ENCODE assay signal across 7 mouse cellular contexts in the genomic region with DNA sequence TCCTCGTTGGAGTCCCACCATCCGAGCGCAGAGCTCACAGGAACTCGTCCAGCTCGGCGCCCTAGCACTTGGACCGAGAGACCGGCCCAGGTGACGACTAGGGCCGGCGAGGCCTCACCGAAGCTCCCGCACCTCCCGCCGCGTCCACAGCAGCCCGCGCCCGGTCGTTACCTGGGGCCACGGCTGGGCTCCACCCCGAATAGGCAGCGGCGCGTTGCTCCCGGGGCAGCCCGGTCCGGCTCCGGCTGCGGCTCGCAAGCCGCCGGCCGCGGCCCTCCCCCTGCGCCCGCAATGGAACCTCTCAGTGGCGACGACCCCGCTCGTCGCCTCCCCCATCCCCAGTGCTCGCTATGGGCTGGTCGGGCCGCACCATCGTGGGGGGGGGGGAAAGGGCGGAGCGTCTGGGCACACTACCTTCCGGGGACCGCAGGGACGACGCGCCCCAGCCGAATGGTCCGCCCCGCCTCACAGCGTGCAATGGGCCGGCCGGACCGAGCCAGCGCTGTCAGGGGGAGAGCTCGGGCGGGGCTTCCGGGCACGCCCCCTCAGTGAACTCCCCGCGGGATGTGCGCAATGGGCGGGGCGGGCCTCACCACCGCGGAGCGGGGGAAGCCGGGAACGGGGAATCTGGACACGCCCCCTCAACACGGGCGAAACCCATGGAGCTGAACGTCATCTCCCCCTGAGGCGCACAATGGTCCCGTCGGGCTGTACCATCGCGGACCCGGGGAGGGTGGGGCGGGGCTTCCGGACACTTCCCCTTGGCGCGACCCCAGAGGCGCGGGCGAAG. TPM values are rescaled to one million over a fixed set of nuclear protein-coding genes. Genes with fewer than 3 reads are reported as not detected.
DNase-seq lines count a peak whose midpoint lies in the region; ATAC-seq lines count a peak whose summit lies in the region.

A gene (minus strand): TSS at position 350 of the 790 bp plus-strand sequence.

- peak; percentile 98 for ATAC-seq in intestine, embryonic 16.5 days
- ATAC-seq in midbrain, embryonic 11.5 days (ENCODE audit: low FRiP score) = peak; percentile 98

- DNase-seq in adrenal gland, adult 8-10 months = peak; percentile 99
- DNase-seq in embryo, embryonic 9.5 days (ENCODE audit: extremely low spot score) = peak; percentile 100
- DNase-seq in gastrocnemius, postnatal 4 days (ENCODE audit: low spot score in 2 of 2) = peak; percentile 98 to 99
- DNase-seq in left cerebral cortex, postnatal 36 days (ENCODE audit: low spot score in 2 of 2) = peak; percentile 99
- peak; percentile 100 for DNase-seq in midbrain, embryonic 11.5 days (ENCODE audit: low spot score, missing footprints)
- peak; percentile 99 for DNase-seq in skeletal muscle tissue, adult 2 months (ENCODE audit: low read depth, low spot score)

- H3K9me3 ChIP-seq in intestine, embryonic 16.5 days (ENCODE audit: control insufficient read depth, low read length) = no peaks in the 10 kb centered on the region
- no peaks in the 10 kb centered on the region for H3K9me3 ChIP-seq in midbrain, embryonic 11.5 days (ENCODE audit: control insufficient read depth, low read length)

- H3K4me3 ChIP-seq in intestine, embryonic 16.5 days (ENCODE audit: low read length) = peak within 1 kb of the TSS; percentile 94
- peak within 1 kb of the TSS; percentile 95 for H3K4me3 ChIP-seq in midbrain, embryonic 11.5 days (ENCODE audit: low read depth, low read length)

- no peaks in the 10 kb centered on the region for H3K27me3 ChIP-seq in intestine, embryonic 16.5 days (replicated peaks; ENCODE audit: control insufficient read depth, insufficient read depth, low read length)
- no peaks in the 10 kb centered on the region for H3K27me3 ChIP-seq in midbrain, embryonic 11.5 days (ENCODE audit: control insufficient read depth, insufficient read depth, low read length)

- intact Hi-C loops in left cerebral cortex, postnatal 36 days (cut with DNase I) = no loop called here

- peak within 1 kb of the TSS; percentile 95 for H3K9ac ChIP-seq in intestine, embryonic 16.5 days (ENCODE audit: low read depth, low read length)
- H3K9ac ChIP-seq in midbrain, embryonic 11.5 days (ENCODE audit: low read length) = peak within 1 kb of the TSS; percentile 74

- peak within 1 kb of the TSS; percentile 97 for H3K4me2 ChIP-seq in intestine, embryonic 16.5 days (ENCODE audit: low read depth, low read length)
- peak within 1 kb of the TSS; percentile 93 for H3K4me2 ChIP-seq in midbrain, embryonic 11.5 days

- no peaks in the 10 kb centered on the region for H3K36me3 ChIP-seq in intestine, embryonic 16.5 days (ENCODE audit: control insufficient read depth, insufficient read depth, low read length)
- no peaks in the 10 kb centered on the region for H3K36me3 ChIP-seq in midbrain, embryonic 11.5 days (ENCODE audit: control insufficient read depth, insufficient read depth, low read length)

- under 1% methylated on average over 85 of the region's 92 CpGs for WGBS in intestine, embryonic 16.5 days
- WGBS in midbrain, embryonic 11.5 days = under 1% methylated on average over 84 of the region's 92 CpGs

- peaks cover 31% of the 10 kb centered on the region for H3K4me1 ChIP-seq in intestine, embryonic 16.5 days (ENCODE audit: control insufficient read depth, insufficient read depth, low read length)
- peaks cover 10% of the 10 kb centered on the region for H3K4me1 ChIP-seq in midbrain, embryonic 11.5 days (ENCODE audit: control insufficient read depth, insufficient read depth, low read length)

- H3K27ac ChIP-seq in intestine, embryonic 16.5 days (ENCODE audit: low read length) = peak within 1 kb of the TSS; percentile 98
- peak within 1 kb of the TSS; percentile 76 for H3K27ac ChIP-seq in midbrain, embryonic 11.5 days (ENCODE audit: low read depth, low read length)

RNA-seq across cellular contexts. Expression of the gene that starts here (rescaled TPM):
- total RNA-seq in adrenal gland, adult 8-10 months (2022) = 100 to 1,000 TPM; 117 to 123 (median 122) TPM
- 10 to 100 TPM; 50.3 to 51.0 TPM for total RNA-seq in gastrocnemius, postnatal 4 days (2021)
- 48.9 and 59.3 TPM in 2 replicates for polyA plus RNA-seq in intestine, embryonic 16.5 days (2015; fragmentation: Nextera tagmentation; extraction: Ambion mirVana)
- 100 to 1,000 TPM; 160 to 179 TPM for total RNA-seq in left cerebral cortex, postnatal 36 days (2021)
- polyA plus RNA-seq in midbrain, embryonic 11.5 days (2014; fragmentation: Nextera tagmentation; extraction: Ambion mirVana) = 88.6 and 111 TPM in 2 replicates

Comparison
In these comparisons a context has a peak if more than half of its experiments do, and no peak if none do; other contexts are left out.
1. Peak in every context shown above with its lines: DNase-seq, ATAC-seq, H3K4me3 ChIP-seq and H3K27ac ChIP-seq.